Mouse (Mus musculus): ENCODE data around the gene Evl. TPM values are rescaled to one million over a fixed set of nuclear protein-coding genes. Genes with fewer than 3 reads are reported as not detected.
"Not testable (repeated sequence)": the region's sequence is repeated elsewhere in the genome, so short reads cannot be mapped to it uniquely, and the experiment has no call there.

Evl gene
- 27.3 and 29.7 TPM in 2 replicates for polyA plus RNA-seq (2014; fragmentation: Nextera tagmentation; extraction: Ambion mirVana)

DNA sequence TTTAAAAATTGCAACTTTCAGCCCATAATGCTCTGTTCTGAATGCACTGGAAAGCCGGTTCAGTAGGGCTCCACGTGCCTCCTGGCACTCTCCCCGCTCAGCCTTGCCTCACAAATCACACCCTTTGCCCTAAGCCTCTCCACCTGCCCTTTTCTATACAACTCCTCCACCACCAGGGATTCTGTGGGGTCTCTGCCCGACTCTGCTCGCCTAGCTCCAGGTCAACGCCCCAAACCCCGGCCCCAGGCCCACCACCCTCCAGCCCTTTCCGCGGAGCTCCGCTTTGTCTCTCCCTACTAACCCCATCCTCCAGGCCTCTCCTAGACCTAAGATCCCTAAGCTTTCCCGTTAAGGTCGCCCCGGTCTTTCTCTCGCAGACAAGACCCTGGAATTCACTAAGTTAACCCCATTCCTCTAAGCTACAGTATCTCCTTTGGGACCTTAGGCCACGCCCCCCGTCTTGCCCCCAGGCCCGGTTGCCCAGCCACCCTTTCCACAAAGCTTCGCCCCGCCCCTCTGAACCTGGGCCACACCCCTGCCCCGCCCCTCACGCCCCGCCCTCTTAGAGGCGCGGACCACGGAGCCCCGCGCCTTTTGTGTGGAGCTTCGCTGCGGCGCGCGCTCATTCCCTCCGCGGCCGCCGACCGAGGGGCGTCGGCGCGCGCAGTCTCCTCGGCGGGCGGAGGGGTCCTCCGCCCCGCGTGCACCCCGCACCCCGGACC is at the start of gene Evl:
TSS of gene Evl (plus strand) at position 601 of the 722 bp plus-strand sequence.
- no peak within 1 kb of the TSS; the same call in 1 of the 2 replicates for H3K27ac ChIP-seq (ENCODE audit: low read depth, low read length)
- H3K4me3 ChIP-seq (ENCODE audit: low read depth, low read length) = peak within 1 kb of the TSS; percentile 86
- DNase-seq (ENCODE audit: low spot score) (peak; percentile 93), ATAC-seq (replicated peaks; ENCODE audit: low FRiP score) (peak; percentile 90)
- 4% methylated on average over 49 of the region's 50 CpGs for WGBS
- H3K9ac ChIP-seq (ENCODE audit: low read depth, low read length) = peak within 1 kb of the TSS; percentile 83
- peaks cover 10% of the 10 kb centered on the region for H3K27me3 ChIP-seq (replicated peaks; ENCODE audit: control insufficient read depth, insufficient read depth, low read length)
- peaks cover 7% of the 10 kb centered on the region; the same call in 1 of the 2 replicates for H3K4me1 ChIP-seq (replicated peaks; ENCODE audit: control insufficient read depth, insufficient read depth, low read length)
- H3K36me3 ChIP-seq (ENCODE audit: control insufficient read depth, insufficient read depth, low read length) = no peaks in the 10 kb centered on the region
- H3K9me3 ChIP-seq (ENCODE audit: control insufficient read depth, low read length) = no peaks in the 10 kb centered on the region
- H3K4me2 ChIP-seq = peak within 1 kb of the TSS; percentile 88

- no peaks in the 10 kb centered on the region; the same call in 1 of the 2 replicates for H3K27me3 ChIP-seq (replicated peaks; ENCODE audit: control insufficient read depth, insufficient read depth, low read length)
- no peak for ATAC-seq (replicated peaks; ENCODE audit: low FRiP score)
- no peak overlapping the region for H3K27ac ChIP-seq (ENCODE audit: low read depth, low read length)
- no peaks in the 10 kb centered on the region for H3K36me3 ChIP-seq (ENCODE audit: control insufficient read depth, insufficient read depth, low read length)
- H3K4me3 ChIP-seq (ENCODE audit: low read depth, low read length) = no peak overlapping the region
- no peak overlapping the region for H3K9ac ChIP-seq (ENCODE audit: low read depth, low read length)
- no peak for DNase-seq (ENCODE audit: low spot score)
- no peak overlapping the region for H3K4me2 ChIP-seq
- WGBS = 83% methylated on average over 2 of the region's 2 CpGs
- no peaks in the 10 kb centered on the region for H3K9me3 ChIP-seq (ENCODE audit: control insufficient read depth, low read length)
- H3K4me1 ChIP-seq (replicated peaks; ENCODE audit: control insufficient read depth, insufficient read depth, low read length) = peaks cover 9% of the 10 kb centered on the region
Observed at GRCm38 (mm10) chr12:108505846-108506245, 48.7 kb upstream of the Evl start.

DNA sequence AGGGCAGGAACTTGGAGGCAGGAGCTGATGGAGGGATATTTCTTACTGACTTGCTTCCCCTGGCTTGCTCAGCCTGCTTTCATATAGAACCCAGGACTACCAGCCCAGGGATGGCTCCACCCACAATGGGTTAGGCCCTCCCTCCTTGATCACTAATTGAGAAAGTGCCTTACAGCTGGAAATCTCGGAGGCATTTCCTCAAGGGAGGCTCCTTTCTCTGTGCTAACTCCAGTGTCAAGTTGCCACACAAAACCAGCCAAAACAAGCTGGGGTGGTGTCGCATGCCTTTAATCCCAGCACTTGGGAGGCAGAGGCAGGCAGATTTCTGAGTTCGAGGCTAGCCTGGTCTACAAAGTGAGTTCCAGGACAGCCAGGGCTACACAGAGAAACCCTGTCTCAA is 47.5 kb upstream of the Evl start:
- not testable (repeated sequence) for H3K27me3 ChIP-seq (replicated peaks; ENCODE audit: control insufficient read depth, insufficient read depth, low read length); H3K9ac ChIP-seq (ENCODE audit: low read depth, low read length); ATAC-seq (replicated peaks; ENCODE audit: low FRiP score); H3K4me3 ChIP-seq (ENCODE audit: low read depth, low read length); H3K4me2 ChIP-seq; DNase-seq (ENCODE audit: low spot score); H3K27ac ChIP-seq (ENCODE audit: low read depth, low read length); H3K9me3 ChIP-seq (ENCODE audit: control insufficient read depth, low read length); H3K4me1 ChIP-seq (replicated peaks; ENCODE audit: control insufficient read depth, insufficient read depth, low read length); H3K36me3 ChIP-seq (ENCODE audit: control insufficient read depth, insufficient read depth, low read length)
- 76% methylated on average over 3 of the region's 3 CpGs for WGBS

GRCm38 (mm10) chr12:108510571-108510970 is 43.9 kb upstream of the Evl start:
- Histone ChIP-seq H3K4me3 (ENCODE audit: low read depth, low read length) (no peak overlapping the region), H3K9me3 (ENCODE audit: control insufficient read depth, low read length) (no peaks in the 10 kb centered on the region), H3K9ac (ENCODE audit: low read depth, low read length) (no peak overlapping the region), H3K27me3 (replicated peaks; ENCODE audit: control insufficient read depth, insufficient read depth, low read length) (no peaks in the 10 kb centered on the region), H3K4me1 (replicated peaks; ENCODE audit: control insufficient read depth, insufficient read depth, low read length) (no peaks in the 10 kb centered on the region), H3K27ac (ENCODE audit: low read depth, low read length) (no peak overlapping the region), H3K36me3 (ENCODE audit: control insufficient read depth, insufficient read depth, low read length) (no peaks in the 10 kb centered on the region), H3K4me2 (no peak overlapping the region)
- DNase-seq (ENCODE audit: low spot score) = no peak
- no peak for ATAC-seq (replicated peaks; ENCODE audit: low FRiP score)
- WGBS = 53% methylated on average over 7 of the region's 7 CpGs

GRCm38 (mm10) chr12:108511009-108511408 is 43.5 kb upstream of the Evl start:
- Histone ChIP-seq H3K36me3 (ENCODE audit: control insufficient read depth, insufficient read depth, low read length) (no peaks in the 10 kb centered on the region), H3K27ac (ENCODE audit: low read depth, low read length) (no peak overlapping the region), H3K4me2 (no peak overlapping the region), H3K4me1 (replicated peaks; ENCODE audit: control insufficient read depth, insufficient read depth, low read length) (no peaks in the 10 kb centered on the region), H3K27me3 (replicated peaks; ENCODE audit: control insufficient read depth, insufficient read depth, low read length) (no peaks in the 10 kb centered on the region), H3K4me3 (ENCODE audit: low read depth, low read length) (no peak overlapping the region), H3K9me3 (ENCODE audit: control insufficient read depth, low read length) (no peaks in the 10 kb centered on the region), H3K9ac (ENCODE audit: low read depth, low read length) (no peak overlapping the region)
- DNase-seq (ENCODE audit: low spot score) (no peak), ATAC-seq (replicated peaks; ENCODE audit: low FRiP score) (no peak)
- 4% methylated on average over 3 of the region's 3 CpGs for WGBS

DNA sequence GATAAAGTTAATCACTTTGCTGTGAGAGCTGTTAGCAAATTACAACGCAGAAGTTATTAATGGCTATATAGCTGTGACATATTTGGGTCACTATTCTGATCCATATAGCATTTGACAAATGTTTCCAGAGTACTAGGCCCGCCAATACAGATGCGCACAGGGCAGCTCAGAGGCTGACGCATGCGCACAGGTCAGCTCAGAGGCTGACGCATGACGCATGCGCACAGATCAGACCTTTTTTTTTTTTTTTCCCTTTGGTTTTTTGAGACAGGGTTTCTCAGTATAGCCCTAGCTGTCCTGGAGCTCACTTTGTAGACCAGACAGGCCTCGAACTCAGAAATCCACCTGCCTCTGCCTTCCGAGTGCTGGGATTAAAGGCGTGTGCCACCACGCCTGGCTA is 39.1 kb upstream of the Evl start:
- no peaks in the 10 kb centered on the region for H3K36me3 ChIP-seq (ENCODE audit: control insufficient read depth, insufficient read depth, low read length)
- no peaks in the 10 kb centered on the region for H3K9me3 ChIP-seq (ENCODE audit: control insufficient read depth, low read length)
- H3K27ac ChIP-seq (ENCODE audit: low read depth, low read length) = no peak overlapping the region
- DNase-seq (ENCODE audit: low spot score) = no peak
- no peak overlapping the region for H3K9ac ChIP-seq (ENCODE audit: low read depth, low read length)
- no peak overlapping the region for H3K4me2 ChIP-seq
- H3K4me3 ChIP-seq (ENCODE audit: low read depth, low read length) = no peak overlapping the region
- whole genome bisulfite sequencing = 89% methylated on average over 12 of the region's 12 CpGs
- H3K27me3 ChIP-seq (replicated peaks; ENCODE audit: control insufficient read depth, insufficient read depth, low read length) = no peaks in the 10 kb centered on the region
- no peak for ATAC-seq (replicated peaks; ENCODE audit: low FRiP score)
- no peaks in the 10 kb centered on the region for H3K4me1 ChIP-seq (replicated peaks; ENCODE audit: control insufficient read depth, insufficient read depth, low read length)

- DNase-seq (ENCODE audit: low spot score) (no peak), ATAC-seq (replicated peaks; ENCODE audit: low FRiP score) (no peak)
- Histone ChIP-seq H3K9me3 (ENCODE audit: control insufficient read depth, low read length) (no peaks in the 10 kb centered on the region), H3K36me3 (ENCODE audit: control insufficient read depth, insufficient read depth, low read length) (no peaks in the 10 kb centered on the region), H3K9ac (ENCODE audit: low read depth, low read length) (no peak overlapping the region), H3K27me3 (replicated peaks; ENCODE audit: control insufficient read depth, insufficient read depth, low read length) (no peaks in the 10 kb centered on the region), H3K4me1 (replicated peaks; ENCODE audit: control insufficient read depth, insufficient read depth, low read length) (no peaks in the 10 kb centered on the region), H3K4me3 (ENCODE audit: low read depth, low read length) (no peak overlapping the region), H3K4me2 (no peak overlapping the region), H3K27ac (ENCODE audit: low read depth, low read length) (no peak overlapping the region)
- WGBS = 48% methylated on average over 8 of the region's 8 CpGs
Observed at GRCm38 (mm10) chr12:108519374-108519773, 35.1 kb upstream of the Evl start.

- 47% methylated on average over 8 of the region's 8 CpGs for WGBS
- peak; percentile 51 for DNase-seq (ENCODE audit: low spot score)
- Histone ChIP-seq H3K9me3 (ENCODE audit: control insufficient read depth, low read length) (no peaks in the 10 kb centered on the region), H3K36me3 (ENCODE audit: control insufficient read depth, insufficient read depth, low read length) (no peaks in the 10 kb centered on the region), H3K27me3 (replicated peaks; ENCODE audit: control insufficient read depth, insufficient read depth, low read length) (no peaks in the 10 kb centered on the region), H3K27ac (ENCODE audit: low read depth, low read length) (no peak overlapping the region), H3K4me3 (ENCODE audit: low read depth, low read length) (no peak overlapping the region), H3K9ac (ENCODE audit: low read depth, low read length) (no peak overlapping the region), H3K4me1 (replicated peaks; ENCODE audit: control insufficient read depth, insufficient read depth, low read length) (no peaks in the 10 kb centered on the region), H3K4me2 (no peak overlapping the region)
- no peak for ATAC-seq (replicated peaks; ENCODE audit: low FRiP score)
Observed at GRCm38 (mm10) chr12:108529214-108529613, 25.3 kb upstream of the Evl start.

- no peaks in the 10 kb centered on the region for H3K36me3 ChIP-seq (ENCODE audit: control insufficient read depth, insufficient read depth, low read length)
- H3K27ac ChIP-seq (ENCODE audit: low read depth, low read length) = no peak overlapping the region
- DNase-seq (ENCODE audit: low spot score) = no peak
Observed at GRCm38 (mm10) chr12:108534484-108534883, 20.0 kb upstream of the Evl start.

More at GRCm38 (mm10) chr12:108534484-108534883, 20.0 kb upstream of the Evl start:
- no peaks in the 10 kb centered on the region for H3K27me3 ChIP-seq (replicated peaks; ENCODE audit: control insufficient read depth, insufficient read depth, low read length)
- H3K4me2 ChIP-seq = no peak overlapping the region
- ATAC-seq (replicated peaks; ENCODE audit: low FRiP score) = no peak
- 75% methylated on average over 11 of the region's 11 CpGs for WGBS
- no peak overlapping the region for H3K4me3 ChIP-seq (ENCODE audit: low read depth, low read length)
- H3K9me3 ChIP-seq (ENCODE audit: control insufficient read depth, low read length) = no peaks in the 10 kb centered on the region
- H3K9ac ChIP-seq (ENCODE audit: low read depth, low read length) = no peak overlapping the region
- H3K4me1 ChIP-seq (replicated peaks; ENCODE audit: control insufficient read depth, insufficient read depth, low read length) = no peaks in the 10 kb centered on the region
